Mouse (Mus musculus): ENCODE results near the gene Map4k5. TPM values are rescaled to one million over a fixed set of nuclear protein-coding genes. Genes with fewer than 3 reads are reported as not detected.

Gene Map4k5
- polyA plus RNA-seq, 1 experiment from 2014 or later = 42.3 TPM

- no peak overlapping the region for H3K9ac ChIP-seq (ENCODE audit: low read length)
- no peak overlapping the region for H3K4me2 ChIP-seq (ENCODE audit: low read depth)
- no peaks in the 10 kb centered on the region for H3K36me3 ChIP-seq (ENCODE audit: control insufficient read depth, insufficient read depth, low read length)
- H3K4me3 ChIP-seq (ENCODE audit: low read depth, low read length) = no peak overlapping the region
- no peak overlapping the region for H3K27ac ChIP-seq (ENCODE audit: low read depth, low read length)
- ATAC-seq (ENCODE audit: insufficient read depth, low FRiP score, low TSS enrichment) = no peak
- H3K9me3 ChIP-seq (ENCODE audit: control insufficient read depth, low read length) = no peaks in the 10 kb centered on the region
- H3K4me1 ChIP-seq (ENCODE audit: control insufficient read depth, insufficient read depth, low read length) = no peaks in the 10 kb centered on the region
- no peaks in the 10 kb centered on the region for H3K27me3 ChIP-seq (ENCODE audit: control insufficient read depth, insufficient read depth, low read length)
- no peak for DNase-seq (ENCODE audit: low spot score)
- WGBS = 60% methylated on average over 6 of the region's 6 CpGs
Measured at GRCm38 (mm10) chr12:69760014-69760413, 133.0 kb downstream of the Map4k5 start.

GRCm38 (mm10) chr12:69759267-69759885 lies 133.6 kb downstream of the Map4k5 start:
- no peaks in the 10 kb centered on the region for H3K4me1 ChIP-seq (ENCODE audit: control insufficient read depth, insufficient read depth, low read length)
- no peaks in the 10 kb centered on the region for H3K27me3 ChIP-seq (ENCODE audit: control insufficient read depth, insufficient read depth, low read length)
- H3K9ac ChIP-seq (ENCODE audit: low read length) = no peak overlapping the region; the same call in 1 of the 2 replicates
- H3K4me2 ChIP-seq (ENCODE audit: low read depth) = no peak overlapping the region
- no peaks in the 10 kb centered on the region for H3K9me3 ChIP-seq (ENCODE audit: control insufficient read depth, low read length)
- ATAC-seq (ENCODE audit: insufficient read depth, low FRiP score, low TSS enrichment) (no peak), DNase-seq (ENCODE audit: low spot score) (no peak)
- no peak overlapping the region for H3K27ac ChIP-seq (ENCODE audit: low read depth, low read length)
- no peak overlapping the region for H3K4me3 ChIP-seq (ENCODE audit: low read depth, low read length)
- no peaks in the 10 kb centered on the region for H3K36me3 ChIP-seq (ENCODE audit: control insufficient read depth, insufficient read depth, low read length)
- 42% methylated on average over 7 of the region's 7 CpGs for WGBS

- Histone ChIP-seq H3K9ac (ENCODE audit: low read length) (peak overlapping the region; percentile 23; the same call in 1 of the 2 replicates), H3K4me2 (ENCODE audit: low read depth) (peak overlapping the region; percentile 39), H3K4me3 (ENCODE audit: low read depth, low read length) (no peak overlapping the region), H3K4me1 (ENCODE audit: control insufficient read depth, insufficient read depth, low read length) (no peaks in the 10 kb centered on the region), H3K36me3 (ENCODE audit: control insufficient read depth, insufficient read depth, low read length) (no peaks in the 10 kb centered on the region), H3K27ac (ENCODE audit: low read depth, low read length) (no peak overlapping the region), H3K9me3 (ENCODE audit: control insufficient read depth, low read length) (no peaks in the 10 kb centered on the region), H3K27me3 (ENCODE audit: control insufficient read depth, insufficient read depth, low read length) (no peaks in the 10 kb centered on the region)
- peak; percentile 32; the same call in 1 of the 2 replicates for ATAC-seq (ENCODE audit: insufficient read depth, low FRiP score, low TSS enrichment)
- WGBS = 9% methylated on average over 22 of the region's 22 CpGs
- DNase-seq (ENCODE audit: low spot score) = peak; percentile 43
Measured at GRCm38 (mm10) chr12:69758221-69759185, 134.5 kb downstream of the Map4k5 start.

GRCm38 (mm10) chr12:69757418-69758141 lies 135.4 kb downstream of the Map4k5 start:
- 19% methylated on average over 22 of the region's 22 CpGs for WGBS
- no peaks in the 10 kb centered on the region for H3K27me3 ChIP-seq (ENCODE audit: control insufficient read depth, insufficient read depth, low read length)
- DNase-seq (ENCODE audit: low spot score) (peak; percentile 81), ATAC-seq (ENCODE audit: insufficient read depth, low FRiP score, low TSS enrichment) (peak; percentile 90)
- no peak overlapping the region for H3K4me3 ChIP-seq (ENCODE audit: low read depth, low read length)
- no peaks in the 10 kb centered on the region for H3K36me3 ChIP-seq (ENCODE audit: control insufficient read depth, insufficient read depth, low read length)
- H3K9me3 ChIP-seq (ENCODE audit: control insufficient read depth, low read length) = no peaks in the 10 kb centered on the region
- no peaks in the 10 kb centered on the region for H3K4me1 ChIP-seq (ENCODE audit: control insufficient read depth, insufficient read depth, low read length)
- peak overlapping the region; percentile 39; the same call in 1 of the 2 replicates for H3K4me2 ChIP-seq (ENCODE audit: low read depth)
- no peak overlapping the region for H3K27ac ChIP-seq (ENCODE audit: low read depth, low read length)
- no peak overlapping the region for H3K9ac ChIP-seq (ENCODE audit: low read length)

- Histone ChIP-seq H3K27me3 (ENCODE audit: control insufficient read depth, insufficient read depth, low read length) (no peaks in the 10 kb centered on the region), H3K4me2 (ENCODE audit: low read depth) (no peak overlapping the region), H3K27ac (ENCODE audit: low read depth, low read length) (no peak overlapping the region), H3K36me3 (ENCODE audit: control insufficient read depth, insufficient read depth, low read length) (no peaks in the 10 kb centered on the region), H3K9me3 (ENCODE audit: control insufficient read depth, low read length) (no peaks in the 10 kb centered on the region), H3K9ac (ENCODE audit: low read length) (no peak overlapping the region), H3K4me1 (ENCODE audit: control insufficient read depth, insufficient read depth, low read length) (no peaks in the 10 kb centered on the region), H3K4me3 (ENCODE audit: low read depth, low read length) (no peak overlapping the region)
- ATAC-seq (ENCODE audit: insufficient read depth, low FRiP score, low TSS enrichment) (no peak), DNase-seq (ENCODE audit: low spot score) (no peak)
- 68% methylated on average over 5 of the region's 5 CpGs for WGBS
Measured at GRCm38 (mm10) chr12:69756015-69756414, 137.0 kb downstream of the Map4k5 start.

- Histone ChIP-seq H3K9ac (ENCODE audit: low read length) (no peak overlapping the region), H3K36me3 (ENCODE audit: control insufficient read depth, insufficient read depth, low read length) (no peaks in the 10 kb centered on the region), H3K9me3 (ENCODE audit: control insufficient read depth, low read length) (no peaks in the 10 kb centered on the region), H3K27me3 (ENCODE audit: control insufficient read depth, insufficient read depth, low read length) (no peaks in the 10 kb centered on the region), H3K4me3 (ENCODE audit: low read depth, low read length) (no peak overlapping the region), H3K4me2 (ENCODE audit: low read depth) (no peak overlapping the region), H3K27ac (ENCODE audit: low read depth, low read length) (no peak overlapping the region), H3K4me1 (ENCODE audit: control insufficient read depth, insufficient read depth, low read length) (no peaks in the 10 kb centered on the region)
- DNase-seq (ENCODE audit: low spot score) (no peak), ATAC-seq (ENCODE audit: insufficient read depth, low FRiP score, low TSS enrichment) (no peak)
- WGBS = 82% methylated on average over 5 of the region's 5 CpGs
Measured at GRCm38 (mm10) chr12:69753936-69754335, 139.1 kb downstream of the Map4k5 start.

MicroRNA genes within 50 kb of the gene (microRNA counts, 519-probe panel; counts per million panel counts)
- 171 counts per million, percentile 57 among the panel's probes with 10 or more counts for microRNA mmu-miR-681

Small RNA genes lying within 50 kb of the gene (microRNA-seq; reads per million reads assigned to microRNA genes)
- gene Mir681 = not detected

Other genes with a start within 250 kb of the Map4k5 start
- 10.1 and 14.5 TPM in 2 replicates for gene Sos2, start 211.3 kb downstream of the Map4k5 start, polyA plus RNA-seq (2014; fragmentation: Nextera tagmentation; extraction: Ambion mirVana)
- gene L2hgdh, start 168.3 kb downstream of the Map4k5 start, polyA plus RNA-seq (2014; fragmentation: Nextera tagmentation; extraction: Ambion mirVana) = 13.0 and 15.3 TPM in 2 replicates
- 21.1 and 24.0 TPM in 2 replicates for gene Atp5s, start 168.2 kb downstream of the Map4k5 start, polyA plus RNA-seq (2014; fragmentation: Nextera tagmentation; extraction: Ambion mirVana)
- 0.52 and 0.53 TPM in 2 replicates for gene Cdkl1, start 101.9 kb downstream of the Map4k5 start, polyA plus RNA-seq (2014; fragmentation: Nextera tagmentation; extraction: Ambion mirVana)
- gene Atl1, start 586 bp downstream of the Map4k5 start, polyA plus RNA-seq (2014; fragmentation: Nextera tagmentation; extraction: Ambion mirVana) = 43.1 and 48.1 TPM in 2 replicates
- 8.7 and 8.9 TPM in 2 replicates for gene Sav1, start 93.8 kb upstream of the Map4k5 start, polyA plus RNA-seq (2014; fragmentation: Nextera tagmentation; extraction: Ambion mirVana)
- gene Nin, start 220.5 kb upstream of the Map4k5 start, polyA plus RNA-seq (2014; fragmentation: Nextera tagmentation; extraction: Ambion mirVana) = 16.6 and 20.1 TPM in 2 replicates